Mouse (Mus musculus) left cerebral cortex, adult 18-20 months (tissue): ENCODE data around the gene Tubb2a. TPM values are rescaled to one million over a fixed set of nuclear protein-coding genes. Genes with fewer than 3 reads are reported as not detected.
"Not testable (repeated sequence)": the region's sequence is repeated elsewhere in the genome, so short reads cannot be mapped to it uniquely, and the experiment has no call there.

Experiments
- DNase-seq, 2 experiments: peaks; one replicate each; pipeline ENCODE4 v3.0.0; 2021 to 2022; ENCODE audit warnings: low spot score in 2 of 2, mixed read lengths in 1 of 2
- total RNA-seq, 2 experiments: library from RNA; stranded (reverse); gene quantifications; 2 replicates each; pipeline ENCODE4 v1.2.3; 2021

The Tubb2a gene
- total RNA-seq, 2 experiments from 2014 or later = 781 to 791 TPM

GRCm38 (mm10) chr13:34095542-34096435 lies 18.0 kb upstream of the Tubb2a start:
- DNase-seq = peak; percentile 69 to 79

- no peak for DNase-seq
Observed at GRCm38 (mm10) chr13:34089358-34089757, 11.6 kb upstream of the Tubb2a start.

- no peak for DNase-seq
Observed at GRCm38 (mm10) chr13:34088871-34089288, 11.1 kb upstream of the Tubb2a start.

GRCm38 (mm10) chr13:34088201-34088649 lies 10.4 kb upstream of the Tubb2a start:
- not testable (repeated sequence) for DNase-seq

- DNase-seq = no peak
Observed at GRCm38 (mm10) chr13:34087052-34087812, 9.4 kb upstream of the Tubb2a start.

- DNase-seq = no peak
Observed at GRCm38 (mm10) chr13:34084026-34084750, 6.4 kb upstream of the Tubb2a start.

GRCm38 (mm10) chr13:34081926-34082325 lies 4.1 kb upstream of the Tubb2a start:
- DNase-seq = no peak

- no peak for DNase-seq
Observed at GRCm38 (mm10) chr13:34079801-34080200, 2.0 kb upstream of the Tubb2a start.

- no peak for DNase-seq
Observed at GRCm38 (mm10) chr13:34078500-34079280, 883 bp upstream of the Tubb2a start.

GRCm38 (mm10) chr13:34076561-34077491 lies 981 bp downstream of the Tubb2a start:
- peak; percentile 38 to 52 for DNase-seq

- DNase-seq = not testable (repeated sequence)
Observed at GRCm38 (mm10) chr13:34075893-34076292, 1.9 kb downstream of the Tubb2a start.

- not testable (repeated sequence) for DNase-seq
Observed at GRCm38 (mm10) chr13:34074441-34074840, 3.4 kb downstream of the Tubb2a start.

GRCm38 (mm10) chr13:34072847-34073246 lies 5.0 kb downstream of the Tubb2a start:
- no peak for DNase-seq

- DNase-seq = no peak
Observed at GRCm38 (mm10) chr13:34071836-34072235, 6.0 kb downstream of the Tubb2a start.

GRCm38 (mm10) chr13:34070296-34070695 lies 7.5 kb downstream of the Tubb2a start:
- DNase-seq = no peak

- DNase-seq = peak; percentile 61 to 63
Observed at GRCm38 (mm10) chr13:34066351-34066750, 11.5 kb downstream of the Tubb2a start.

GRCm38 (mm10) chr13:34062466-34062865 lies 15.3 kb downstream of the Tubb2a start:
- DNase-seq = no peak

- no peak for DNase-seq
Observed at GRCm38 (mm10) chr13:34060061-34060460, 17.7 kb downstream of the Tubb2a start.

GRCm38 (mm10) chr13:34057252-34057651 lies 20.6 kb downstream of the Tubb2a start:
- no peak for DNase-seq
